In the genomic region with DNA sequence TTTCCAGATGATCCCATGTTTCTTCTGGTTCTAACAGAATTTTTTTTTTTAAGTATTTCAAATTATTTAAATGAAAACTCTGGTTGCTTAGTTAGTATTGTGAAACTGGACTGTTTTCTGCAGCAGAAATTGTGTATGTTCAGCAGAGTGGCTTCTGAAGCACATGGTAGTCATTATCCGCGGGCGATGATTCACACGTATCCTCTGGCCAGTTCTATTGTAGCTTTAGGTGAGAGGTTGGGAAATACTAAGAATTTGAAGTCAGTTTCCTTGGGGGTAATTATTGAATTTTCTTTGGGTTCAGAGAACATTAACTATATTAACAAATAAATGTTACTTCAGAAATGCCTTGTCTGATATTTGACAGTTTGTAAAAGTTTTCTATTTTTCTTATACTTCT, we compare ENCODE assay signal across 23 mouse cellular contexts. TPM values are rescaled to one million over a fixed set of nuclear protein-coding genes. Genes with fewer than 3 reads are reported as not detected.
DNase-seq lines count a peak whose midpoint lies in the region; ATAC-seq lines count a peak whose summit lies in the region.
"Had no signal": no experiment of that assay in that cellular context is flagged by ENCODE, and none has a peak within 500 bp of the region (broad histone marks: within the 10 kb centered on the region; RNA-seq: fewer than 3 reads in every experiment).

No protein-coding gene starts in this region.

- H3K4me1 ChIP-seq in embryonic facial prominence, embryonic 10.5 days, result no peaks in the 10 kb centered on the region
- no peaks in the 10 kb centered on the region for H3K4me1 ChIP-seq in forebrain, embryonic 13.5 days
- H3K4me1 ChIP-seq: embryonic facial prominence, embryonic 13.5 days; heart, embryonic 10.5 days had no signal

- no peak overlapping the region for H3K4me3 ChIP-seq in embryonic facial prominence, embryonic 10.5 days
- no peak overlapping the region for H3K4me3 ChIP-seq in forebrain, embryonic 13.5 days
- H3K4me3 ChIP-seq: embryonic facial prominence, embryonic 13.5 days; heart, embryonic 10.5 days; hindbrain, embryonic 12.5 days had no signal

- 38% methylated on average over 4 of the region's 4 CpGs for WGBS in embryonic facial prominence, embryonic 10.5 days
- WGBS in forebrain, embryonic 13.5 days, result 68% methylated on average over 4 of the region's 4 CpGs

- H3K27ac ChIP-seq in embryonic facial prominence, embryonic 10.5 days (replicated peaks), result no peak overlapping the region
- H3K27ac ChIP-seq in forebrain, embryonic 13.5 days, result no peak overlapping the region
- H3K27ac ChIP-seq: embryonic facial prominence, embryonic 13.5 days; heart, embryonic 10.5 days; hindbrain, embryonic 12.5 days; hindbrain, postnatal 0 days had no signal

- intact Hi-C loops in left cerebral cortex, postnatal 36 days (cut with DNase I), result no loop called here

- no peak for ATAC-seq in forebrain, embryonic 13.5 days
- ATAC-seq: activated CD4-positive, CD25-positive, alpha-beta regulatory T cell, adult 4 months; forebrain, embryonic 14.5 days; hindbrain, postnatal 0 days; Patski had no signal

- no peaks in the 10 kb centered on the region for H3K27me3 ChIP-seq in embryonic facial prominence, embryonic 10.5 days (replicated peaks; ENCODE audit: low read depth, poor library complexity, severe bottlenecking)
- H3K27me3 ChIP-seq in forebrain, embryonic 13.5 days, result no peaks in the 10 kb centered on the region
- H3K27me3 ChIP-seq: embryonic facial prominence, embryonic 13.5 days; hindbrain, embryonic 12.5 days; Patski had no signal

- peaks cover 5% of the 10 kb centered on the region; the same call in 1 of the 2 replicates for H3K36me3 ChIP-seq in embryonic facial prominence, embryonic 10.5 days (replicated peaks)
- H3K36me3 ChIP-seq in forebrain, embryonic 13.5 days (ENCODE audit: poor library complexity, severe bottlenecking), result no peaks in the 10 kb centered on the region
- H3K36me3 ChIP-seq: embryonic facial prominence, embryonic 13.5 days; heart, embryonic 10.5 days had no signal

- H3K4me2 ChIP-seq in forebrain, embryonic 13.5 days, result no peak overlapping the region
- H3K4me2 ChIP-seq: embryonic facial prominence, embryonic 13.5 days; hindbrain, embryonic 12.5 days had no signal

- DNase-seq in 416B (ENCODE audit: low read depth), result peak; percentile 87
- peak; percentile 47 for DNase-seq in adipocyte (ENCODE audit: low spot score)
- DNase-seq in embryonic facial prominence, embryonic 10.5 days (ENCODE audit: low spot score), result peak; percentile 28
- no peak for DNase-seq in left cerebral cortex, postnatal 36 days (ENCODE audit: low spot score in 2 of 2)
- DNase-seq in ovary, postnatal 36 days (ENCODE audit: low spot score), result no peak
- DNase-seq: adrenal gland, adult 2 months; adrenal gland, postnatal 36 days; B cell, adult 2 months; cerebellum, adult 11 months; cerebellum, adult 8-10 months; cerebellum, postnatal 14 days; heart, adult 18-20 months; heart, postnatal 10 days; heart, postnatal 4 days; kidney, adult 2 months had no signal

- H3K9ac ChIP-seq in forebrain, embryonic 13.5 days, result no peak overlapping the region
- H3K9ac ChIP-seq: embryonic facial prominence, embryonic 13.5 days; hindbrain, embryonic 12.5 days had no signal

- H3K9me3 ChIP-seq in embryonic facial prominence, embryonic 10.5 days, result no peaks in the 10 kb centered on the region
- H3K9me3 ChIP-seq in forebrain, embryonic 13.5 days (replicated peaks), result no peaks in the 10 kb centered on the region
- H3K9me3 ChIP-seq: embryonic facial prominence, embryonic 13.5 days; heart, embryonic 10.5 days; hindbrain, embryonic 12.5 days had no signal

RNA-seq across cellular contexts. Expression of a gene that starts 10.1 kb away (rescaled TPM):
- polyA plus RNA-seq in embryonic facial prominence, embryonic 10.5 days (2016; fragmentation: Nextera tagmentation; extraction: Ambion mirVana), result 12.8 and 14.2 TPM in 2 replicates
- 17.7 and 21.4 TPM in 2 replicates for polyA plus RNA-seq in forebrain, embryonic 13.5 days (2015; fragmentation: Nextera tagmentation; extraction: Ambion mirVana)
- 10 to 100 TPM; 22.1 to 29.6 TPM for total RNA-seq in left cerebral cortex, postnatal 36 days (2021)

Comparison
In these comparisons a context has a peak if more than half of its experiments do, and no peak if none do; other contexts are left out.
1. DNase-seq: peak in 416B (single experiment), adipocyte (single experiment) and embryonic facial prominence, embryonic 10.5 days (single experiment); none in left cerebral cortex, postnatal 36 days (0 of 2) and ovary, postnatal 36 days (single experiment).